In the genomic region with DNA sequence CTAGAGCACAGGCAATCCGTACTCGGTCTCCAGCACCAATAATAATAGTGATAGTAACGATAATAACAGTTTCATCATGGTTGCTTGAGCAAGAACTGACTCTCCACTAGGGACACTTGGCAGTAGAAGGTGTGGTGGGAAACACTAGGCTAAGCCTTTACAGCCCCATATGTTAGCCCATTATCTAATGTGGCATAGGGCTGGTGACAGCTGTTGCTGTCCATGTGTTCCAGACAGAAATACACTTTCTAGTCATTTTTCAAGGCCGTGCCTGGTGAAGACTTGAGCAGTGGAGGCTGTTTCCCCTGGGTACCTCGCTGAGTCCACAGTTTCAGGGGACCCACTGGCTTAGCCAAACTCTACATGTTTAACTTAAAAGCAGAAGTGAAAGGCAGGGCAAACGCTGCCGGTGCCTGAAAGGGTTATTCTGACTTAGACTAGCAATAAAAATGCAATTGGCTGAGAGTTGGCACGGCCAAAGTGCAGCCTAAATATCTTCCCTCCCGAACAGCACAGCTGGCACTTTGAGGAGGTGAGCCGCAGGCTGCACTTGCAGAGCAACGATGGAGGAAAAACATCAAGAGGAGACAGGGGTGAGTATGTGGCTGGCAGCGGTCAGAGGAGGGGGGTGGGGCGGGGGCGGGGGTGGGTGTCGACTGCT, we compare ENCODE assay signal across 11 mouse cellular contexts. TPM values are rescaled to one million over a fixed set of nuclear protein-coding genes. Genes with fewer than 3 reads are reported as not detected.
DNase-seq lines count a peak whose midpoint lies in the region; ATAC-seq and TF ChIP-seq lines count a peak whose summit lies in the region.
"Had no signal": no experiment of that assay in that cellular context is flagged by ENCODE, and none has a peak within 500 bp of the region (broad histone marks: within the 10 kb centered on the region; RNA-seq: fewer than 3 reads in every experiment).

No protein-coding gene starts in this region.

- DNase-seq in lung, embryonic 14.5 days = peak; percentile 51
- no peak for DNase-seq in lung, postnatal 36 days
- peak; percentile 84 for DNase-seq in kidney, adult 9 months
- DNase-seq in gastrocnemius, postnatal 25 days = no peak
- DNase-seq in heart, adult 9 months (ENCODE audit: low spot score in 2 of 2) = no peak
- no peak for DNase-seq in right cerebral cortex, postnatal 25 days

- no peaks in the 10 kb centered on the region for H3K27me3 ChIP-seq in lung, embryonic 14.5 days (ENCODE audit: insufficient read depth, low read length)
- no peaks in the 10 kb centered on the region for H3K27me3 ChIP-seq in neural tube, embryonic 13.5 days
- H3K27me3 ChIP-seq: heart, embryonic 15.5 days had no signal

- ATAC-seq in lung, embryonic 14.5 days (ENCODE audit: insufficient read depth) = 0 out of 2 replicates have a peak, but pooled peaks have one; percentile 5
- peak; percentile 56 for ATAC-seq in common myeloid progenitor, adult 5-6 weeks (replicated peaks; ENCODE audit: low read depth, poor library complexity, severe bottlenecking)
- no peak for ATAC-seq in neural tube, embryonic 13.5 days (ENCODE audit: low read depth)

- 28% methylated on average over 15 of the region's 15 CpGs for WGBS in lung, embryonic 14.5 days
- 32% methylated on average over 15 of the region's 15 CpGs for WGBS in neural tube, embryonic 13.5 days

- 0 out of 2 replicates have a peak, but pooled peaks cover 10% of the 10 kb centered on the region for H3K4me1 ChIP-seq in lung, embryonic 14.5 days (ENCODE audit: insufficient read depth)
- peaks cover 23% of the 10 kb centered on the region for H3K4me1 ChIP-seq in neural tube, embryonic 13.5 days (replicated peaks)

- no peak overlapping the region for H3K9ac ChIP-seq in lung, embryonic 14.5 days
- no peak overlapping the region for H3K9ac ChIP-seq in neural tube, embryonic 13.5 days
- H3K9ac ChIP-seq: heart, embryonic 15.5 days; liver, embryonic 14.5 days had no signal

- H3K36me3 ChIP-seq in lung, embryonic 14.5 days (ENCODE audit: insufficient read depth) = no peaks in the 10 kb centered on the region
- no peaks in the 10 kb centered on the region for H3K36me3 ChIP-seq in neural tube, embryonic 13.5 days
- H3K36me3 ChIP-seq: heart, embryonic 15.5 days had no signal

- no peak overlapping the region for H3K27ac ChIP-seq in lung, embryonic 14.5 days (ENCODE audit: low read depth)
- 0 out of 2 replicates have a peak overlapping the region, but pooled peaks have one; percentile 6 for H3K27ac ChIP-seq in neural tube, embryonic 13.5 days (replicated peaks)
- H3K27ac ChIP-seq: heart, embryonic 15.5 days; liver, embryonic 14.5 days had no signal

- no peaks in the 10 kb centered on the region for H3K9me3 ChIP-seq in lung, embryonic 14.5 days (ENCODE audit: low read depth, low read length)
- no peaks in the 10 kb centered on the region for H3K9me3 ChIP-seq in neural tube, embryonic 13.5 days
- H3K9me3 ChIP-seq: heart, embryonic 15.5 days had no signal

- H3K4me2 ChIP-seq in lung, embryonic 14.5 days = peak overlapping the region; percentile 27; the same call in 1 of the 2 replicates
- H3K4me2 ChIP-seq in neural tube, embryonic 13.5 days = no peak overlapping the region

- no peak overlapping the region for H3K4me3 ChIP-seq in lung, embryonic 14.5 days (ENCODE audit: low read depth, low read length)
- H3K4me3 ChIP-seq in neural tube, embryonic 13.5 days = no peak overlapping the region

- peak; percentile 6; the same call in 1 of the 2 replicates for TF ChIP-seq CTCF in lung, embryonic 14.5 days (IDR thresholded peaks at IDR 0.05; ENCODE audit: low read depth)

RNA-seq across cellular contexts. Expression of a gene that starts 1.2 kb away (rescaled TPM):
- polyA plus RNA-seq in lung, embryonic 14.5 days (2014; fragmentation: Nextera tagmentation; extraction: Ambion mirVana) = 0.60 and 0.70 TPM in 2 replicates
- total RNA-seq in common myeloid progenitor, adult 5-6 weeks (2017) = not detected in 2 replicates
- 2.5 and 2.7 TPM in 2 replicates for polyA plus RNA-seq in neural tube, embryonic 13.5 days (2015; fragmentation: Nextera tagmentation; extraction: Ambion mirVana)
- under 1 TPM in 1 of 2 experiments, not detected in 1; 0.54 TPM for total RNA-seq in gastrocnemius, postnatal 25 days (2021)

RNA-seq across cellular contexts. Expression of a gene that starts 28.5 kb away (rescaled TPM):
- not detected in 2 replicates for polyA plus RNA-seq in lung, embryonic 14.5 days (2014; fragmentation: Nextera tagmentation; extraction: Ambion mirVana)
- not detected in 2 replicates for total RNA-seq in common myeloid progenitor, adult 5-6 weeks (2017)
- polyA plus RNA-seq in neural tube, embryonic 13.5 days (2015; fragmentation: Nextera tagmentation; extraction: Ambion mirVana) = not detected in 2 replicates
- not detected for total RNA-seq in gastrocnemius, postnatal 25 days (2021)
- polyA plus RNA-seq: heart, embryonic 15.5 days; stomach, embryonic 14.5 days had no signal

RNA-seq across cellular contexts. Expression of a gene that starts 33.1 kb away (rescaled TPM):
- polyA plus RNA-seq in lung, embryonic 14.5 days (2014; fragmentation: Nextera tagmentation; extraction: Ambion mirVana) = 1.4 and 1.5 TPM in 2 replicates
- total RNA-seq in common myeloid progenitor, adult 5-6 weeks (2017) = 1.7 and 2.0 TPM in 2 replicates
- polyA plus RNA-seq in neural tube, embryonic 13.5 days (2015; fragmentation: Nextera tagmentation; extraction: Ambion mirVana) = 0.56 and 0.70 TPM in 2 replicates
- 10 to 100 TPM; 22.8 to 35.7 TPM for total RNA-seq in gastrocnemius, postnatal 25 days (2021)

Comparison
In these comparisons a context has a peak if more than half of its experiments do, and no peak if none do; other contexts are left out.
1. DNase-seq: peak in lung, embryonic 14.5 days (single experiment) and kidney, adult 9 months (single experiment); none in lung, postnatal 36 days (single experiment), gastrocnemius, postnatal 25 days (single experiment), heart, adult 9 months (0 of 2) and right cerebral cortex, postnatal 25 days (single experiment).